Mouse (Mus musculus) kidney, adult 2 months (tissue): ENCODE measurements around the gene Trim25. TPM values are rescaled to one million over a fixed set of nuclear protein-coding genes. Genes with fewer than 3 reads are reported as not detected.

ENCODE experiments used
- DNase-seq: peaks from one replicate; pipeline ENCODE4 v3.0.0; 2021
- H3K27ac ChIP-seq: fragments of 200-500 bp; 2 replicates; pipeline ENCODE4 v1.5.1; 2012; ENCODE audit warnings: low read depth, low read length, control low read depth, inconsistent platforms; ENCODE audit not compliant: insufficient read depth
- H3K27me3 ChIP-seq: fragments of 200-500 bp; replicated peaks from 2 replicates; pipeline ENCODE4 v1.6.1; 2012; ENCODE audit warnings: mild to moderate bottlenecking, moderate library complexity, low read length, inconsistent platforms; ENCODE audit not compliant: control insufficient read depth, insufficient read depth
- H3K36me3 ChIP-seq: fragments of 200-500 bp; 2 replicates; pipeline ENCODE4 v1.6.1; 2012; ENCODE audit warnings: mild to moderate bottlenecking, moderate library complexity, low read length, inconsistent platforms; ENCODE audit not compliant: control insufficient read depth, insufficient read depth
- H3K4me1 ChIP-seq: fragments of 200-500 bp; 2 replicates; pipeline ENCODE4 v1.6.1; 2011; ENCODE audit warnings: low read length; ENCODE audit not compliant: control insufficient read depth, insufficient read depth
- H3K4me3 ChIP-seq: fragments of 200-500 bp; 2 replicates; pipeline ENCODE4 v1.5.1; 2011; ENCODE audit warnings: mild to moderate bottlenecking, low read depth, low read length, control low read depth; ENCODE audit not compliant: insufficient read depth
- CTCF ChIP-seq: fragments of 200-500 bp; conservative IDR thresholded peaks from 2 replicates; pipeline ENCODE4 v1.5.1; 2011; ENCODE audit warnings: low read depth, mild to moderate bottlenecking, control low read depth, low read length, moderate library complexity, mixed read lengths; ENCODE audit not compliant: insufficient read depth, insufficient read length
- POLR2A ChIP-seq: fragments of 200-500 bp; IDR thresholded peaks from one replicate; pipeline ENCODE4 v1.6.1; 2011; ENCODE audit warnings: low read depth, low read length, control low read depth
- WGBS: fragments of 180-500 bp; shearing (Covaris S2); methylation state at CpG from one replicate; pipeline ENCODE4 v1.1.7; 2018; 5-methylcytosine and 5-hydroxymethylcytosine counted together
- polyA plus RNA-seq: library from polyadenylated mRNA; depleted of rRNA; stranded (reverse); fragments of >200 nt; gene quantifications from 2 replicates; pipeline ENCODE4 v1.2.3, GENCODE M21; 2012

Gene Trim25
- polyA plus RNA-seq, 1 experiment, result 27.3 TPM

GRCm38 (mm10) chr11:88954803-88955202 is 44.4 kb upstream of the Trim25 start:
- H3K27me3 ChIP-seq, result no peaks in the 10 kb centered on the region
- TF ChIP-seq CTCF, result no peak
- TF ChIP-seq POLR2A, result no peak
- under 1% methylated on average over 4 of the region's 4 CpGs for WGBS
- no peaks in the 10 kb centered on the region; the same call in 1 of the 2 replicates for H3K36me3 ChIP-seq
- H3K4me3 ChIP-seq, result peak overlapping the region; percentile 87
- H3K4me1 ChIP-seq, result peaks cover 3% of the 10 kb centered on the region; the same call in 1 of the 2 replicates
- peak overlapping the region; percentile 83 for H3K27ac ChIP-seq
- peak; percentile 67 for DNase-seq

GRCm38 (mm10) chr11:88955217-88955969 is 43.8 kb upstream of the Trim25 start, which contains the start of gene Scpep1:
Scpep1 (minus strand) TSS chr11:88955465.
- Histone ChIP-seq H3K36me3 (no peaks in the 10 kb centered on the region; the same call in 1 of the 2 replicates), H3K4me3 (peak within 1 kb of the TSS; percentile 87), H3K27me3 (no peaks in the 10 kb centered on the region), H3K4me1 (peaks cover 3% of the 10 kb centered on the region; the same call in 1 of the 2 replicates), H3K27ac (peak within 1 kb of the TSS; percentile 83)
- peak; percentile 99 for DNase-seq
- peak; percentile 78 for TF ChIP-seq CTCF
- TF ChIP-seq POLR2A, result peak; percentile 48
- 3% methylated on average over 34 of the region's 34 CpGs for WGBS

- H3K36me3 ChIP-seq, result no peaks in the 10 kb centered on the region
- peaks cover 3% of the 10 kb centered on the region; the same call in 1 of the 2 replicates for H3K4me1 ChIP-seq
- H3K27ac ChIP-seq, result peak overlapping the region; percentile 61; the same call in 1 of the 2 replicates
- no peak for TF ChIP-seq CTCF
- no peak for TF ChIP-seq POLR2A
- no peak overlapping the region for H3K4me3 ChIP-seq
- no peaks in the 10 kb centered on the region for H3K27me3 ChIP-seq
- WGBS, result 59% methylated on average over 3 of the region's 3 CpGs
- DNase-seq, result peak; percentile 85
Observed at GRCm38 (mm10) chr11:88958851-88959250, 40.3 kb upstream of the Trim25 start.

- no peak within 1 kb of the TSS for H3K4me3 ChIP-seq
- DNase-seq, result no peak
- WGBS, result 92% methylated on average over 2 of the region's 3 CpGs
- H3K27me3 ChIP-seq, result no peaks in the 10 kb centered on the region
- H3K36me3 ChIP-seq, result no peaks in the 10 kb centered on the region
- TF ChIP-seq CTCF, result no peak
- no peak for TF ChIP-seq POLR2A
- no peaks in the 10 kb centered on the region for H3K4me1 ChIP-seq
- H3K27ac ChIP-seq, result no peak within 1 kb of the TSS
Observed at GRCm38 (mm10) chr11:88966881-88967361, 32.3 kb upstream of the Trim25 start, which contains the start of gene Elobl. Elobl (minus strand) TSS chr11:88966931.

- peaks cover 4% of the 10 kb centered on the region for H3K4me1 ChIP-seq
- no peak for TF ChIP-seq CTCF
- no peak for TF ChIP-seq POLR2A
- 40% methylated on average over 2 of the region's 2 CpGs for WGBS
- no peak within 1 kb of the TSS for H3K27ac ChIP-seq
- no peak within 1 kb of the TSS for H3K4me3 ChIP-seq
- no peaks in the 10 kb centered on the region for H3K27me3 ChIP-seq
- DNase-seq, result peak; percentile 36
- no peaks in the 10 kb centered on the region for H3K36me3 ChIP-seq
Observed at GRCm38 (mm10) chr11:88970202-88970732, 28.9 kb upstream of the Trim25 start, which contains the start of gene Coil. Coil (plus strand) TSS chr11:88970252.

- WGBS, result 1% methylated on average over 62 of the region's 62 CpGs
- peak overlapping the region; percentile 30; the same call in 1 of the 2 replicates for H3K27ac ChIP-seq
Observed at GRCm38 (mm10) chr11:88973776-88974701, 25.1 kb upstream of the Trim25 start.

More at GRCm38 (mm10) chr11:88973776-88974701, 25.1 kb upstream of the Trim25 start:
- H3K4me3 ChIP-seq, result peak overlapping the region; percentile 73
- TF ChIP-seq POLR2A, result no peak
- TF ChIP-seq CTCF, result peak; percentile 74
- no peaks in the 10 kb centered on the region for H3K27me3 ChIP-seq
- no peaks in the 10 kb centered on the region for H3K36me3 ChIP-seq
- DNase-seq, result peak; percentile 96
- peaks cover 4% of the 10 kb centered on the region for H3K4me1 ChIP-seq
